In genomic region chr9:48985708-48986088, GRCm38 (mm10) we compare ENCODE assay signal across 8 mouse cellular contexts. TPM values are rescaled to one million over a fixed set of nuclear protein-coding genes. Genes with fewer than 3 reads are reported as not detected.
DNase-seq lines count a peak whose midpoint lies in the region; ATAC-seq lines count a peak whose summit lies in the region.

No protein-coding gene starts in this region.

- WGBS in heart, embryonic 14.5 days = under 1% methylated on average over 20 of the region's 20 CpGs
- under 1% methylated on average over 20 of the region's 20 CpGs for WGBS in hindbrain, embryonic 11.5 days
- WGBS in midbrain, embryonic 10.5 days = under 1% methylated on average over 20 of the region's 20 CpGs

- peaks cover 14 to 22% of the 10 kb centered on the region in 2 experiments for H3K4me1 ChIP-seq in heart, embryonic 14.5 days (ENCODE audit: control insufficient read depth in 2 of 2, insufficient read depth in 2 of 2, low read length in 2 of 2)
- peaks cover 6% of the 10 kb centered on the region; the same call in 1 of the 2 replicates for H3K4me1 ChIP-seq in hindbrain, embryonic 11.5 days (replicated peaks; ENCODE audit: control insufficient read depth, insufficient read depth, low read length)
- peaks cover 52% of the 10 kb centered on the region for H3K4me1 ChIP-seq in midbrain, embryonic 10.5 days

- peak overlapping the region; percentile 66 to 70 for H3K4me3 ChIP-seq in heart, embryonic 14.5 days (ENCODE audit: control insufficient read depth in 1 of 2, insufficient read depth in 1 of 2, low read depth in 1 of 2, low read length in 2 of 2)
- peak overlapping the region; percentile 53 for H3K4me3 ChIP-seq in hindbrain, embryonic 11.5 days (ENCODE audit: low read depth, low read length)
- H3K4me3 ChIP-seq in midbrain, embryonic 10.5 days = peak overlapping the region; percentile 80

- ATAC-seq in heart, embryonic 14.5 days (ENCODE audit: insufficient number of reproducible peaks, insufficient read depth, low FRiP score, low read depth) = no peak
- no peak for ATAC-seq in hindbrain, embryonic 11.5 days (ENCODE audit: low FRiP score)

- H3K9me3 ChIP-seq in heart, embryonic 14.5 days (ENCODE audit: control insufficient read depth, low read length) = no peaks in the 10 kb centered on the region
- H3K9me3 ChIP-seq in hindbrain, embryonic 11.5 days (ENCODE audit: control insufficient read depth, low read length) = no peaks in the 10 kb centered on the region
- no peaks in the 10 kb centered on the region for H3K9me3 ChIP-seq in midbrain, embryonic 10.5 days (replicated peaks)

- H3K4me2 ChIP-seq in heart, embryonic 14.5 days (ENCODE audit: low read length) = peak overlapping the region; percentile 65
- peak overlapping the region; percentile 63 for H3K4me2 ChIP-seq in hindbrain, embryonic 11.5 days (replicated peaks; ENCODE audit: low read depth, low read length)

- intact Hi-C loops in heart, postnatal 36 days (cut with DNase I) = loop anchor here (5.0 to 10.0 kb wide), 2 partner anchors 67 to 491 kb away; partner anchors contain the start of genes Gm5617 and Rbm7
- intact Hi-C loops in left cerebral cortex, postnatal 10 days (cut with DNase I) = no loop called here

- peak overlapping the region; percentile 94 for H3K9ac ChIP-seq in heart, embryonic 14.5 days (ENCODE audit: low read length)
- H3K9ac ChIP-seq in hindbrain, embryonic 11.5 days (ENCODE audit: low read depth, low read length) = peak overlapping the region; percentile 63

- peak overlapping the region; percentile 73 to 98 for H3K27ac ChIP-seq in heart, embryonic 14.5 days (replicated peaks in 1 of 2; ENCODE audit: control insufficient read depth in 1 of 2, insufficient read depth in 1 of 2, low read depth in 2 of 2, low read length in 2 of 2)
- peak overlapping the region; percentile 63 for H3K27ac ChIP-seq in hindbrain, embryonic 11.5 days (ENCODE audit: low read depth, low read length)
- peak overlapping the region; percentile 94 for H3K27ac ChIP-seq in midbrain, embryonic 10.5 days (replicated peaks)

- no peaks in the 10 kb centered on the region for H3K27me3 ChIP-seq in heart, embryonic 14.5 days (ENCODE audit: control insufficient read depth, insufficient read depth, low read length)
- no peaks in the 10 kb centered on the region for H3K27me3 ChIP-seq in hindbrain, embryonic 11.5 days (ENCODE audit: control insufficient read depth, insufficient read depth, low read length)
- no peaks in the 10 kb centered on the region for H3K27me3 ChIP-seq in midbrain, embryonic 10.5 days (ENCODE audit: low read depth, poor library complexity, severe bottlenecking)

- peaks cover 12% of the 10 kb centered on the region for H3K36me3 ChIP-seq in heart, embryonic 14.5 days (ENCODE audit: control insufficient read depth, insufficient read depth, low read length)
- H3K36me3 ChIP-seq in hindbrain, embryonic 11.5 days (ENCODE audit: control insufficient read depth, insufficient read depth, low read length) = no peaks in the 10 kb centered on the region
- peaks cover 13% of the 10 kb centered on the region for H3K36me3 ChIP-seq in midbrain, embryonic 10.5 days

- DNase-seq in heart, postnatal 36 days = no peak
- peak; percentile 28 for DNase-seq in adipocyte (ENCODE audit: low spot score)
- no peak for DNase-seq in hindbrain, embryonic 11.5 days (ENCODE audit: low spot score)
- DNase-seq in midbrain, embryonic 10.5 days (ENCODE audit: low spot score) = no peak
- DNase-seq in urinary bladder, postnatal 10 days (ENCODE audit: low spot score) = no peak
- DNase-seq in left cerebral cortex, postnatal 10 days (ENCODE audit: extremely low spot score in 1 of 2, low spot score in 2 of 2) = no peak
- DNase-seq in spleen, adult 18-20 months = no peak

RNA-seq across cellular contexts. Expression of gene Usp28, which starts 0.5 kb away (rescaled TPM):
- polyA plus RNA-seq in heart, embryonic 14.5 days (2014; fragmentation: Nextera tagmentation; extraction: Ambion mirVana) = 116 and 152 TPM in 2 replicates
- total RNA-seq in heart, postnatal 36 days (2021) = 100 to 1,000 TPM; 137 to 152 TPM
- polyA plus RNA-seq in hindbrain, embryonic 11.5 days (2014; fragmentation: Nextera tagmentation; extraction: Ambion mirVana) = 37.9 and 40.1 TPM in 2 replicates
- polyA plus RNA-seq in midbrain, embryonic 10.5 days (2016; fragmentation: Nextera tagmentation; extraction: Ambion mirVana) = 53.3 and 55.7 TPM in 2 replicates
- total RNA-seq in left cerebral cortex, postnatal 10 days (2021) = 10 to 100 TPM; 43.2 to 52.2 TPM

RNA-seq across cellular contexts. Expression of gene Htr3b, which starts 20.9 kb away (rescaled TPM):
- 0.22 TPM in 1 of 2 replicates, not detected in the other for polyA plus RNA-seq in heart, embryonic 14.5 days (2014; fragmentation: Nextera tagmentation; extraction: Ambion mirVana)
- total RNA-seq in heart, postnatal 36 days (2021) = not detected
- 0.31 and 0.50 TPM in 2 replicates for polyA plus RNA-seq in hindbrain, embryonic 11.5 days (2014; fragmentation: Nextera tagmentation; extraction: Ambion mirVana)
- 0.07 and 0.09 TPM in 2 replicates for polyA plus RNA-seq in midbrain, embryonic 10.5 days (2016; fragmentation: Nextera tagmentation; extraction: Ambion mirVana)
- not detected for total RNA-seq in left cerebral cortex, postnatal 10 days (2021)
